Mouse (Mus musculus) stomach, embryonic 16.5 days (tissue): ENCODE measurements around the gene Mfn1. TPM values are rescaled to one million over a fixed set of nuclear protein-coding genes. Genes with fewer than 3 reads are reported as not detected.

ENCODE experiments used
- ATAC-seq: fragments of 200-750 bp; cut with Nextera tagmentation; 2 replicates; pipeline ENCODE4 v1.8.0; 2017; ENCODE audit warnings: moderate number of reproducible peaks, moderate TSS enrichment; ENCODE audit not compliant: insufficient read depth, low FRiP score
- H3K27ac ChIP-seq: fragments of 300-500 bp; sonication (generic); 2 replicates; pipeline ENCODE4 v1.5.1; 2014; ENCODE audit warnings: low read length
- H3K27me3 ChIP-seq: fragments of 300-500 bp; sonication (generic); 2 replicates; pipeline ENCODE4 v1.6.1; 2014; ENCODE audit warnings: low read length, control low read depth, mixed read lengths; ENCODE audit not compliant: control insufficient read depth, insufficient read depth
- H3K36me3 ChIP-seq: fragments of 300-500 bp; sonication (generic); 2 replicates; pipeline ENCODE4 v1.6.1; 2014; ENCODE audit warnings: low read length; ENCODE audit not compliant: control insufficient read depth, insufficient read depth
- H3K4me1 ChIP-seq: fragments of 300-500 bp; sonication (generic); 2 replicates; pipeline ENCODE4 v1.6.1; 2014; ENCODE audit warnings: low read length, control low read depth, mixed read lengths; ENCODE audit not compliant: control insufficient read depth, insufficient read depth
- H3K4me2 ChIP-seq: fragments of 300-500 bp; sonication (generic); 2 replicates; pipeline ENCODE4 v1.6.1; 2014; ENCODE audit warnings: low read depth, low read length, mixed read lengths
- H3K4me3 ChIP-seq: fragments of 300-500 bp; sonication (generic); replicated peaks from 2 replicates; pipeline ENCODE4 v1.5.1; 2014; ENCODE audit warnings: mild to moderate bottlenecking, low read length
- H3K9ac ChIP-seq: fragments of 300-500 bp; sonication (generic); 2 replicates; pipeline ENCODE4 v1.6.1; 2014; ENCODE audit warnings: low read length
- H3K9me3 ChIP-seq: fragments of 300-500 bp; sonication (generic); replicated peaks from 2 replicates; pipeline ENCODE4 v1.6.1; 2016; ENCODE audit warnings: low read length, control low read depth; ENCODE audit not compliant: control insufficient read depth
- WGBS: fragments of 180-500 bp; shearing (Covaris S2); extraction: QIAGEN DNeasy Blood & Tissue Kit; methylation state at CpG from one replicate; pipeline ENCODE4 v1.1.7; 2014; 5-methylcytosine and 5-hydroxymethylcytosine counted together
- polyA plus RNA-seq: library from polyadenylated mRNA; unstranded; fragments of >200 nt; fragmentation: Nextera tagmentation; extraction: Ambion mirVana; gene quantifications from 2 replicates; pipeline ENCODE4 v1.2.1, GENCODE M21; 2015

Mfn1 gene
- 28.4 and 32.8 TPM in 2 replicates for polyA plus RNA-seq

DNA sequence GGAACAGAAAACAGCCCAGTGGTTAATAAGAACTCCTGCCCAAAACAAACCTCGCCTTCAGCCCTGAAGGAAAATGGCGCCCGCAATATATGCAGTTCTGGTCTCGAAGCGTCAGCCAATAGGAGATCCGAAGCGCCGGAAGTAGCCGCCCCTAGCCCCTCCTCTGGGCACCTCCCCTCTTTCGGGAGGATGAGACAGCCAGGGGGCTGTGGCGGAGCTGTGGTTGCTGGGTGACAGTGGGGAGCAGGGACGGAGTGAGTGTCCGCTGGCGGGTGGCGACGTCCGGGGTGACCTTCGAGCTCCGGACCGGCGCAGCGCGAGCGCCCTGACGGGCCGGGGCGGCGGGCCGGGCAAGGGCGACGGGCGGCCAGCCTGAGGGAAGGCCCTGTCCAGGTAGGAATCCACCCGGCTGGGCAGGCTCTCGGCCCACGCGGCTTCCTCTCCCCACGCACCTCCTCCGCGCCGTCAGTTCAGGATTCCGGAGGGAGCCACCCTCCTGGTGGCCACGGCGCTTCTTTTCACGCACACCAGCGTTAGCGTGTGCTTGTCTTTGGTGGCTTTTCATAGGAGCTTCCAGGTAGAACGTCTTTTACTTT is at the start of gene Mfn1:
TSS of gene Mfn1 (plus strand) at position 163 of the 596 bp plus-strand sequence.
- Histone ChIP-seq H3K4me3 (peak within 1 kb of the TSS; percentile 71), H3K36me3 (0 out of 2 replicates have a peak, but pooled peaks cover 9% of the 10 kb centered on the region), H3K27ac (peak within 1 kb of the TSS; percentile 53), H3K9ac (peak within 1 kb of the TSS; percentile 83), H3K9me3 (no peaks in the 10 kb centered on the region), H3K27me3 (no peaks in the 10 kb centered on the region), H3K4me1 (no peaks in the 10 kb centered on the region), H3K4me2 (peak within 1 kb of the TSS; percentile 67)
- under 1% methylated on average over 47 of the region's 47 CpGs for WGBS
- ATAC-seq: peak; percentile 99

DNA sequence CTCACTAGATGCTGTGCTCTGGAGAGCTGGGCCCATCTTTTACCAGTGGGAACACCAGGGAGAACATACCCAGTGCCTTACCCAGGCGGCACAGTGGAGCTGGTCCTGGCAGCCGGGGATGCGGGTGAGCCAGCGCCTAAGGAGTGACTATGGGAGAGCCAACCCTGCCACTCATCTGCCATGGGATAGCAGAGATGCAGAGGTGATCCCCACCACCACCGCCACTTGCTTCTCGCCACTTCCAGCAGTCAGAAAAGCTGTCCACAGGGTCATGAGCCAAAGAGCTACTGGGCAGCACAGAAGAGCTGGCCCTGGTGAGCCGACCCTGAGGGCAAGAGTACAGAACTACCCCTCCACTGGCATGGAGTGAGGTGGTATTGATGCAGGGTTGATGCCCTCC is 49.3 kb upstream of the Mfn1 start:
- Histone ChIP-seq H3K27me3 (no peaks in the 10 kb centered on the region), H3K9ac (no peak overlapping the region), H3K4me2 (no peak overlapping the region), H3K36me3 (no peaks in the 10 kb centered on the region), H3K27ac (no peak overlapping the region), H3K9me3 (no peaks in the 10 kb centered on the region), H3K4me3 (no peak overlapping the region), H3K4me1 (no peaks in the 10 kb centered on the region)
- no peak for ATAC-seq
- 87% methylated on average over 7 of the region's 7 CpGs for WGBS

GRCm38 (mm10) chr3:32483035-32483434 is 46.2 kb upstream of the Mfn1 start:
- Histone ChIP-seq H3K36me3 (no peaks in the 10 kb centered on the region), H3K9me3 (no peaks in the 10 kb centered on the region), H3K9ac (no peak overlapping the region), H3K27ac (no peak overlapping the region), H3K4me2 (no peak overlapping the region), H3K27me3 (no peaks in the 10 kb centered on the region), H3K4me1 (no peaks in the 10 kb centered on the region), H3K4me3 (no peak overlapping the region)
- ATAC-seq: no peak
- WGBS: 92% methylated on average over 3 of the region's 3 CpGs

DNA sequence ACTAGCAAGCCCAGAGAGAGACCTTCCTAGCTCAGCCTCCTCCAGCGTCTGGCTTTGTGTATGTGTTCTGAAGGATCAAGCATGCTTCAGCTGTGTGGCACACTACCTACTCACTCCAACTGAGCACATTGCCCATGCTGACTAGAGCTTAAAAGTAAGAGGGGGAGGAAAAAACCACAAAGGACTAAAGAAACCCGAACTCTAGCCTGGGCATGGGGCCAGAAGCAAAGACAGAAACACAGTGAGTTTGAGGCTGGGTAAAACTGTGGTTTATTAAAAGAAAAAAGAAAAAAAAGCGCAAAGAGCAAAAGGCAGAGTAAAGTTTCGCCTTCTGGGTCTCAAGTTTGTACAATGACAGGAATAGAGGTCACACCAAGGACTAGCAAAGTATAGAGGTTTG is 42.7 kb upstream of the Mfn1 start:
- H3K27ac ChIP-seq: no peak overlapping the region
- H3K4me1 ChIP-seq: no peaks in the 10 kb centered on the region
- H3K9me3 ChIP-seq: no peaks in the 10 kb centered on the region
- H3K9ac ChIP-seq: no peak overlapping the region
- H3K36me3 ChIP-seq: no peaks in the 10 kb centered on the region
- H3K4me3 ChIP-seq: no peak overlapping the region
- WGBS: 72% methylated on average over 4 of the region's 4 CpGs
- no peak for ATAC-seq
- no peak overlapping the region for H3K4me2 ChIP-seq
- H3K27me3 ChIP-seq: no peaks in the 10 kb centered on the region

GRCm38 (mm10) chr3:32488172-32488571 is 41.1 kb upstream of the Mfn1 start:
- Histone ChIP-seq H3K36me3 (no peaks in the 10 kb centered on the region), H3K9ac (no peak overlapping the region), H3K4me1 (no peaks in the 10 kb centered on the region), H3K27me3 (no peaks in the 10 kb centered on the region), H3K4me3 (no peak overlapping the region), H3K27ac (no peak overlapping the region), H3K4me2 (no peak overlapping the region), H3K9me3 (no peaks in the 10 kb centered on the region)
- no peak for ATAC-seq
- WGBS: 81% methylated on average over 6 of the region's 6 CpGs

DNA sequence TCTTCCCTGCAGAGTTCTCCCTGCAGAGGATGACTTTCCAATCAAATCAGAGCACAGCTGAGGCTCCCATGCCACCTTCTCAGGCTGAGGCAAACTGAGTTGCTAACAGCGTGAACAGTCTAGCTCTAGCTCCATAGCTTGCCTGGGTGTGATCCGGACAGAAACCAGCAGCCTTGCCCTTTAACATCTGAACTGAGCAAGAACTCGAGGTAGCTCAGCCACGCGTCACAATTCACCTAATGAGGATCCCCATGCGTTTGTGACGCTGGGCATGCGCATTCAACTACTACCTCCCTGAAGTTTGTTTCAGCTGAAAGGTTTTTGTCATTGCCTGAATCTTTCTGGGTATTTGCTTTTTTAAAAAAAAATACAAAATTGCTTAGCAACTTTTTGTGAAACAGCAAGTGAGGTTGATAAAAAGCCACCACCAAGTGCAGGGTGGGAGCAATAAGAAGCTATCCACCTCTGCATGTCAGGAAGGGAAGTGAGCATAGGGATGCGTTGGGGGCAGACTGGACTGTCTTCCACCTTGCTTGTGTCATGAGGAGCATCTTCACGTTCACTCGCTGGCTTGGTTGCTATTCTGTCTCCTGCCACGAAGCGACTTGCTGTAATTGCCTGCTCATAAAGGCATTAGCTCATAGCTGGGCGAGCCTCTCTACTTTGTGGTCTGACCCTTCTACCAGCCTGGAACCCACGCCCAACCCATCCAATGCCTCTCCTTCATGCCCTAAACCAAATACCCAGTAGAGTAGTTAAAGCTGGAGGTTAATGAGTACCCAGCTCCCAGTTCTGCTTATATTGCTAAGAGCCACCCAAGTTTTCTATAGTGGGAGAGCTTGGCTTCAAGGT is 39.0 kb upstream of the Mfn1 start:
- WGBS: 78% methylated on average over 15 of the region's 15 CpGs
- Histone ChIP-seq H3K27ac (no peak overlapping the region), H3K9me3 (no peaks in the 10 kb centered on the region), H3K27me3 (no peaks in the 10 kb centered on the region), H3K36me3 (no peaks in the 10 kb centered on the region), H3K9ac (no peak overlapping the region), H3K4me2 (no peak overlapping the region), H3K4me3 (no peak overlapping the region), H3K4me1 (no peaks in the 10 kb centered on the region)
- no peak for ATAC-seq

DNA sequence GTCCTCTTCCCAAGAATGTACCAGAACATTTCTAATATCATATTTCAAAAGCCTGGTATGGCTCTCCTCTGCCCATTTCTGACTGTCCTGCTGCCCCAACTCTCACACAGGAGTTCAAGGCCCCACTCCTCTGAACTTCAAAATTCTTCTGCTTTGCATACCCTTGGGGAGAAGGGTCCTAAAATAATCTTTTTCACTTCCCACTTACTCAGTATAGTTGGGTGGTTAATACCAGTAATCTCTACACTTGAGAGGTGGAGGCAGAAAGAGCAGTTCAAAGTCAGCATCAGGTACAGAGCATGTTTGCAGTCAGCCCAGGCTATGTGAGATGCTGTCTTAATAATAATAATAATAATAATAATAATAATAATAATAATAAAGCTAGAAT is 38.3 kb upstream of the Mfn1 start:
- ATAC-seq: no peak

DNA sequence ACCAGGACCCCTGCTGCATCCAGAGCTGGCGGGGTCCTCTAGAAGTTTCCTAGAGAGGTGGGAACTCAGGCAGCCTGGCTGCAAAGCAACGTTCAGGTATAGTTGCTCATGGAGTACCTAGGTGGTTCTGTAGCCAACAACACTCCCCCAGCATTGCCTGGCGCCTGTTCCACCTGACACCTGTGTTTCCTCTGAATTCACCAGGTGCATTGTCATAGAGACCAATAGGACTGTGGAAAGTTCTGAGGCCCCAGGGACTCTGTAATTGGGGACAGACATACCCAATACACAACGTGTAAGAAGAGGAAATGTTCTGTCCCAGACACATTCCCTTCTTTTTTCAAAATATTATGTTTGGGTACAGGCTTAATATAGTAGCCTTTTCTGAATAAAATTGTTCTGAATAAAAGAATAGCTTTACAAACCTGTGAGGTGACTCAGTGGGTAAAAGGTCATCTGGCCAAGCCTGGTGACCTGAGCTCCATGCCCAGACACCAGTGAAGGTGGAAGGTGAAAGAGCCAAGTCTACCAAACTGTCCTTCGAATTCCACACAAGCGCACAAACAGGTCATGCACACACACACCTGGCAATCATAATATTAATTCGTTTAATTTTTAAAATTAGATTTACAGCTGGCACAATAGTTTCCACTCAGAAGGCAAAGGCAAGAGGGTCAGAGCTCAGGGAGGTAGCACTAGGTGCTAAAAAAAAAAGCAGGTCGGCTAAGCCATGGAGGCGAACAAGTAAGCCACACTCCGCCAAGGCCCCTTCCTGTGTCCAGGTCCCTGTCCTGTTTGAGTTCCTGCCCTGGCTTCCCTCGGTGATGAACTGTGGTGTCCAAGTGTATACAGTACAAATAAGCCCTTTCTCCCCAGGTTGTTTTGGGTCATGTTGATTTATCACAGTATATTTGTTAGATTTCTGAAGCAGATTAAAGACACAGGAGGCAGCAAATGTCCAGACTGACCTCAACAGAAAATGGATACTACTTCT is 36.9 kb upstream of the Mfn1 start, which contains the start of gene Kcnmb3:
TSS of gene Kcnmb3 (minus strand) at position 135 of the 994 bp plus-strand sequence.
- H3K9ac ChIP-seq: no peak within 1 kb of the TSS
- ATAC-seq: no peak
- whole genome bisulfite sequencing: 74% methylated on average over 11 of the region's 11 CpGs
- H3K36me3 ChIP-seq: no peaks in the 10 kb centered on the region
- peaks cover 9% of the 10 kb centered on the region for H3K4me1 ChIP-seq
- no peaks in the 10 kb centered on the region for H3K27me3 ChIP-seq
- H3K27ac ChIP-seq: no peak within 1 kb of the TSS
- no peak within 1 kb of the TSS for H3K4me2 ChIP-seq
- H3K9me3 ChIP-seq: no peaks in the 10 kb centered on the region
- no peak within 1 kb of the TSS for H3K4me3 ChIP-seq

More for the DNA sequence above, 38.3 kb upstream of the Mfn1 start:
- Histone ChIP-seq H3K9ac (no peak overlapping the region), H3K27ac (no peak overlapping the region), H3K9me3 (no peaks in the 10 kb centered on the region), H3K4me2 (no peak overlapping the region), H3K4me3 (no peak overlapping the region), H3K36me3 (no peaks in the 10 kb centered on the region), H3K27me3 (no peaks in the 10 kb centered on the region), H3K4me1 (no peaks in the 10 kb centered on the region; the same call in 1 of the 2 replicates)
